Mouse (Mus musculus) testis, adult 2 months (tissue): ENCODE results near the gene Cryba1.

Experiments
- CTCF ChIP-seq: fragments of 200-500 bp; IDR thresholded peaks from 2 replicates; pipeline ENCODE4 v1.5.1; 2012; ENCODE audit warnings: low read depth, mild to moderate bottlenecking, inconsistent platforms, low read length, moderate library complexity; ENCODE audit not compliant: control insufficient read depth, insufficient read depth, insufficient replicate concordance
- POLR2A ChIP-seq: fragments of 200-500 bp; IDR thresholded peaks from 2 replicates; pipeline ENCODE4 v1.6.1; 2012; ENCODE audit warnings: low read depth, mild to moderate bottlenecking, inconsistent platforms, low read length, moderate library complexity; ENCODE audit not compliant: control insufficient read depth

DNA sequence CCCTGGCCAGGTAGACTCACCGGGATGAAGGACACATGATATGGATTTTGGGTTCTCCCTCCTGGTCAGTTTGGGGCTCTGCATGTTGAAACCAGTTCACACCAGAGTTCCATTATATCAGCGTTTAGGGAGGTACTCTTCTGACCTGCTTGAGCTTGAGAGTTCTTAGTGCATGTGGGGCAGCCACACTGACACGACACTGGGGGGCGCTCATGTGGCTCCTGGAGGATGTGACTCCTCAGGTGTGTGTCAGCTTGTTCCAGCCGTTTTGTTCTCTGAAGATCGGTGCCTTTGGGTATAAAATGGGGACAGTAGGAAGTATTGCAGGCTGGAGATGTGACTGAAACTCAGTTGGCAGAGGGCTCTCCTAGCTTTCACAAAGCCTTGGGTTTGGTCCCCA lies 18.9 kb upstream of the Cryba1 start:
- TF ChIP-seq CTCF: peak; percentile 15; the same call in 1 of the 2 replicates
- TF ChIP-seq POLR2A: no peak
